Mouse (Mus musculus) neutrophil, adult 5-6 weeks (primary cell): ENCODE results near the gene Ccr10. TPM values are rescaled to one million over a fixed set of nuclear protein-coding genes. Genes with fewer than 3 reads are reported as not detected.

Experiments
- ATAC-seq: fragments of 151-379, 151-347 bp; 2 replicates; pipeline ENCODE4 v1.8.0; 2017; ENCODE audit warnings: mild to moderate bottlenecking, moderate TSS enrichment; ENCODE audit not compliant: insufficient number of reproducible peaks, poor library complexity, low FRiP score, severe bottlenecking; ENCODE audit errors: extremely low read depth
- total RNA-seq: library from RNA; stranded (forward); fragments of 200-1000 nt; gene quantifications from 2 replicates; pipeline ENCODE4 v1.2.3, GENCODE M21; 2017

The Ccr10 gene
- total RNA-seq, 1 experiment from 2014 or later, result not detected

- no peak for ATAC-seq
Observed at GRCm38 (mm10) chr11:101190181-101190912, 15.1 kb upstream of the Ccr10 start.

GRCm38 (mm10) chr11:101189495-101190180, 14.4 kb upstream of the Ccr10 start:
- no peak for ATAC-seq

- no peak for ATAC-seq
Observed at GRCm38 (mm10) chr11:101188166-101188805, 13.0 kb upstream of the Ccr10 start.

GRCm38 (mm10) chr11:101187541-101187940, 12.3 kb upstream of the Ccr10 start:
- no peak for ATAC-seq

GRCm38 (mm10) chr11:101186526-101187247, 11.4 kb upstream of the Ccr10 start:
- ATAC-seq, result no peak

GRCm38 (mm10) chr11:101185441-101185840, 10.2 kb upstream of the Ccr10 start:
- no peak for ATAC-seq

- no peak for ATAC-seq
Observed at GRCm38 (mm10) chr11:101184984-101185383, 9.7 kb upstream of the Ccr10 start.

GRCm38 (mm10) chr11:101182771-101183517, 7.7 kb upstream of the Ccr10 start:
- no peak for ATAC-seq

GRCm38 (mm10) chr11:101181961-101182360, 6.7 kb upstream of the Ccr10 start:
- no peak for ATAC-seq

GRCm38 (mm10) chr11:101180846-101181740, 5.8 kb upstream of the Ccr10 start:
- no peak for ATAC-seq

GRCm38 (mm10) chr11:101180261-101180660, 5.0 kb upstream of the Ccr10 start:
- no peak for ATAC-seq

- ATAC-seq, result no peak
Observed at GRCm38 (mm10) chr11:101179306-101179705, 4.1 kb upstream of the Ccr10 start.

GRCm38 (mm10) chr11:101178061-101179058, 3.1 kb upstream of the Ccr10 start:
- no peak for ATAC-seq

GRCm38 (mm10) chr11:101176933-101177773, 1.9 kb upstream of the Ccr10 start:
- ATAC-seq, result peak; percentile 53

GRCm38 (mm10) chr11:101176117-101176691, 961 bp upstream of the Ccr10 start:
- ATAC-seq, result no peak
